Mouse (Mus musculus) thymus, postnatal 4 days (tissue): ENCODE measurements around the gene Crtc3.

ENCODE experiments used
- DNase-seq: peaks from one replicate; pipeline ENCODE4 v3.0.0; 2021

The Crtc3 gene

DNA sequence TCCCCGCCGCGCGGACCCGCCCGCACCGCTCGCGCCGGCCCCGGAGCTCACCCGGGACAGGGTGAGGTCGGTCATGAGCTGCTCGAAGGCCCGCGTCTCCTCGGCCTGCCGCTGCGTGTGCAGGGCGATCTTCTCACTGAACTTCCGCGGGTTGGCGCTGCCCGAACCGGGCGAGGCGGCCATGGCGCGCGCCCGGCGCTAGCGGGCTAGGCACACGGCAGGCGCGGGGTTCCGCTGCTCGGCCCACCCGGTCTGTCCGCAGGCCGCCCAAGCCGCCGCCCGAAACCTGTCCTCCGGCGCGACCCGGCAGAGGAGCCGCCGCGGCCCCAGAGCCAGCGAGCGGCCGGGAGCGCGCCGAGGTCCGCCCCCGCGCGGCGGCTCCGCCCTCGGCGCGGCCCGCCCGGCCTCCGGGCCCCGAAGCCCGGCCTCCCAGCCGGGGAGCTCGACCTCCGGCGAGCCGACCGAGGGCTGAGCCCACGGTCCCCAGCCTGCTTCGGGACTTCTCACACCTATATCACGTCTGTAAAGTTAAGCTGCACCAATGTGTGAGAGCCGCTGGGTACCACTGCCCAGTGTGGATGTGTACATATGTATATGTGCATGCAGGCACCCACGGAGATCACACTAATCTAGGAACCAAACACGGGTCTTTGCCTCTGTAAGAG is at the start of gene Crtc3:
TSS of gene Crtc3 (minus strand) at position 322 of the 665 bp plus-strand sequence.
- peak; percentile 77 for DNase-seq

DNA sequence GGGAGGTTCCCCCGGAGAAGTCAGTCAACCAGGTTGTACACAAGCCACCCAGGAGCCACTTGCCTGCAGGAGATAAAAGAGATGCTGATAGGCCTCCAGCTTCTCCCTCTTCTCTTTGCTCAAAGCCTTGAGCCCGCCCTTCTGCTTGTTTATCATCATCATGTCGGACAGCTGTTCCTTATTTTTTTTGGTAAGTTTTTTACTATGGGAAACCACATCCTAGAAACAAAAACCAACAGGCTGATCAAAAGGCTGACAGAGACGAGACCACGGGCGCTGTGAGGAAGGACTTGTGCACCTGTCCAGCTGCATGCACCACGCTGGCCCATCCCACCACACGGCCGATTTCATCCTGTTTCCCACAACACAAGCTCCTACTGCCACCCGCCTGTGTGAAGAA is 47.5 kb upstream of the Crtc3 start:
- no peak for DNase-seq

DNA sequence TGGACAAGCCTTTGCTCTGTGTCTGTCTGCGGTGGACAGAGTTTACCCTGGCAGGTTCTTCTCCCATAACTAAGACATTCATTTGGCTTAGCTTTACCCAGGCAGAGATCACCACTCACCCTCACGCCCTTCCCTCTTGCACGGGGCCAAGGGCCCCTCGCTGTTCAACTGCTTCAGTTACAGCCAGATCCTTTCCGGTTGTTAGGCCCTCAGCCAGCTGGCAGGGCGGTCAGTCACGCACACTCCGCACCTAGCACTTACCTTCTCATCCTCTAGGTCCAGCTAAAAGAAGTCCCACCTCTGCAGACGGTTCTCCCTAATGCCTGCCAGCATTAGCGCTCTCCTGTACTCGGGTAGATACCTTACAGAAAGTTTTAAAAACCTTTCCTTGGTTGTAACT is 44.3 kb upstream of the Crtc3 start:
- no peak for DNase-seq

DNA sequence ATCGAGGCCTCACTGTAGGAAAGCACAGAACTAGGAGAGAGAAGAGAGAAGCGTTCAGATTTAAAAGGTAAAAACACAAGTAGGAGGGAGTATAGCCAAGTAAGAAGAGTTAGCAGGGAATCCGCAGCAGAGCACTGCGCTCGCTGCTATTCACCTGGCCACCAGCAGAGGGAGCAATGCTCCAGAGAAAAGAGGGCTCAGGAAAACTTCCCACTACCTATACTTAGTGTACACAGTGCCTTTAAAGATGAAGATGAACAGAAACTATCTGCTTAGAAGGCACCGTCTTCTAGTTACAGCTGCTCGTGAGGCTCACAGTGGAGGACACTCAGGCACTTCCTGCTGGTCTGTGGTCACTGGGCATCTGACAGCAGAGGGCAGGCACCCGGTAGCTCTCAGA is 41.0 kb upstream of the Crtc3 start:
- peak; percentile 89 for DNase-seq

DNA sequence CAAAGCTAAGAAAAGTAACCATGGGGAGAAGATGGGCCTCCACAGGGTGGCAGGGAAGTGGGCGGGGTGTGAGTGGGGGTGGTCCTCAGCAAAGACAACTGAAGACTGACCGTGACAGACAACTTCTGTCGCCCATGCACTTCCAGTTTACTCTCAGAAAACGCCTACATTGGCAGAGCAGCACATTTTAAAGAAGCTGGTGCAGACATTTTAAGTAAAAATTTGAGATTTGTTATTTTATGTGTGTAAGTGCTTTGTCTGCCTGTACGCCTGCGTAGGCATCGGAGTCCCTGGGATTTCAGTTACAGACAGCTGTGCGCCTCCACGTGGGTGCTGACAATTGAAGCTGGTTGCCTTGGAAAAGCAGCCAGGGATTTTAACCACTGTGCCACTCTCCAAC is 32.4 kb upstream of the Crtc3 start:
- DNase-seq, result no peak

DNA sequence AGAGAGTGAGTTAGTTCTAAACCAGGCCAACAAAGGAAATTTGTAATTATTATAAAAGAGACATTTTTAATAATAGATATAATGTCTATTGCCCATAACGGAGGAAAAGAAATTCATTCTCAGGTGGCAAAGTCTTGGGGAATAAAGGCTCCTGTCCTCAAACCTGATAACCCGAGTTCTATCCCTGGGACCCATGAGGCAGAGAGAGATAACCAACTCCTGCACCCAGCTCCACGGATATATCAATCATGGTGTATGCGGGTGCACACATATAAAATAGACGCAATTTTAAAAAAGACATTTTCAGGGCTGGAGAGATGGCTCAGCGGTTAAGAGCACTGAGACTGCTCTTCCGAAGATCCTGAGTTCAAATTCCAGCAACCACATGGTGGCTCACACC is 30.9 kb upstream of the Crtc3 start:
- no peak for DNase-seq

DNA sequence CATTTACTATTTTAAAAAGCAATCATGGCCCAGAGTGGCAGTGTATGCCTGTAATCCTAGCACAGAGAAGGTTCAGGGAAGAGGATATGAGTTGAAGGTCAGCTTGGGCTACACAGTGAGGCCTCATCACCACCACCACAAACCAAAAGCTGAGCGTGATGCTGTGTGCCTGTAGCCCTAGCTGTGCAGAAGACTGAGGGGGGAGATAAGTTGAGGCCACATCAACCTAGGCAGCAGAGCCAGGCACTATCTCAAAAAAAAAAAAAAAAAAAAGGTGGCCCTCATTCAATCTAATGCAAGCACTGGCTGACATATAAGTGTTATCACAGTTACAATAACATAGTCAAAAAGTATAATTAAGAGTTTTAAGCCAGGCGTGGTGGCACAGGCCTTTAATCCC is 30.4 kb upstream of the Crtc3 start:
- DNase-seq, result no peak

DNA sequence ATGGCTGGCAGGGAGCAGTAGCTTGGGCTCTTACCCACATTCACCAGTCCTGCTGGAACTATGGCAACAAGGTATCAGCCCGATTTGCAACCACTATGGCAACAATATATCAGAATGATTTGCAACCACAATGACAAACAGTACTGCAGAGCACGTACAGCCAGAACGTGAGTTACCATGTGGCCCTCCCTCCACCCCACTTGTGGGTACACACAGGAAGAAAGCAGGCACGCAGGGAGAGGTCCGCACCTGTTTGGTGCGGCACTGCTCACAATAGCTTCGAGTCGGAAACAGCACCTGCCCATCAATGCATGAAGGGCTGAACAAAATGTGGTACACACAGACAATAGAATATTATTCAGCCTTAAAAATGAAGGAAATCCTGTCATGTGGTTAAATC is 29.8 kb upstream of the Crtc3 start:
- DNase-seq, result peak; percentile 70

DNA sequence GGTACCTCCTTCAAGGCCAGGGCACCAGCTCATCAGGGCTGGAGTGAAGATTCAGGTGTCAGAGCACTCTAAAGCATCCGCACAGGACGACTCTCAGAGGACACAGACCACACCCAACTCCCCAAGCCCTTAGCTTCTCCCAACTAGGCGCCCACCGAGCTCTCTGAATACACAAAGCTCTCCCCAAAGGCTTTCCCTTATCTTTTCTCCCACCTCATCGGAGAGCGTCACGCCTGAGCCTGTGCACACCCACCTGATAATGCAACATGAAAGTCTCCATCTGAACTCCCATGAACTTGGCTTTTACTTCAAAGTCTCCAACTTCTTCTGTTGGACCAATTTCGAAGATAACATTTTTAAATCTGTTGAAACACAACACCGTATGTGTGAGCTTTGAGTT is 28.1 kb upstream of the Crtc3 start:
- DNase-seq, result no peak

DNA sequence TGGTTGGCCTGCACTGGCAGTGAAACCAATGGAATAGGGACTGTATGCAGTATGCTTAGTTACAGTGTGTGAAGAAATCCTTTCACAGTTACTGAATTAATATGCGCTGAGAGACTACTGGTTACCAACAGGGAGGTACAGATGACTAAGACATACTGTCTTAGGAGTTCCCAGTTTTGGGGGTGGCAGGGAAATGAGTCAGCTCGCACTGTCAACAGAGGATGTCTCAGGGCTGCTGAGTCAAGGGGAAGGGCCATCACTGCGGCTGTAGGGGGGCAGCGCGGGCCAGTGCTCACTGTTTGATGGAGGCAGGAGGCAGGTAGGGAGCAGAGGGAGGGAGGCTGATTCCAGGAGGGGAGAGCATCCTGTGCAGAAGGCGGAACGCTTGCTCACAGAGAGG is 26.6 kb upstream of the Crtc3 start:
- DNase-seq, result no peak

DNA sequence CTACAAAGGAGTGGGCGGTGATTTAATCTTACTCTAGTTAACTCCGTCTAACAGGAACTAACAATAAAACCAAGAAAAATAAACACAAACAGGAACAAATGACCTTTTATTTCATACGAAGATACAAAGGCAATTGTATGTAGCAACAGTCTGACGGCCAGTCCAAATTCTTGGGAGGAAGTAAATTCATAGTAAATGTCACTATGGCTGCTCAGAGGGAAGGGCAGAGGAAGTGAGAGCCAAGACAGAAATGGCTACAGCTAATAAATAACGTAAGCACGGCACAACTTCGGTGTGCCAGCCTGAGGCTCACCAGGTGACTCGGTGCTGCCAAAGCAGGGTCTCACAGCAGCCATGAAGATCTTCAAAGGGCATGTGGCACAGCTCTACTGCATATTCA is 22.8 kb upstream of the Crtc3 start:
- no peak for DNase-seq

DNA sequence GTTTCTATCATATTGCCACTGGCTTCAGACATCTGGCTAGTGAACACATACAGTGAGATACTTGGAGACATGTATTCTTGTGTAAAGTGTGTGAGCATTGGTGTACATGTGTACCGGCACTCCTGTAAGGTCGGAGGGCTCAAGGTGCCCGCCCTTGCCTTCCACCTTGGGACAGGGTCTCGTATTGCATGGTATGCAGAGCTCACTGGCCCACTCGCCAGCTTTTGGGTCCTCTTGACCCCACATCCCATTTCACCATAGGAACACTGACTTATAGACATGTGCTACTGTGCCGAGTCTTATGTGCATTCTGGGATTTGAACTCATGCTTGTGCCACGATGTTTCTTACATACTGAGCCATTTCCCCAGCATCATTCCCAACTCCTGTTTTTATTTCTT is 21.7 kb upstream of the Crtc3 start:
- no peak for DNase-seq

DNA sequence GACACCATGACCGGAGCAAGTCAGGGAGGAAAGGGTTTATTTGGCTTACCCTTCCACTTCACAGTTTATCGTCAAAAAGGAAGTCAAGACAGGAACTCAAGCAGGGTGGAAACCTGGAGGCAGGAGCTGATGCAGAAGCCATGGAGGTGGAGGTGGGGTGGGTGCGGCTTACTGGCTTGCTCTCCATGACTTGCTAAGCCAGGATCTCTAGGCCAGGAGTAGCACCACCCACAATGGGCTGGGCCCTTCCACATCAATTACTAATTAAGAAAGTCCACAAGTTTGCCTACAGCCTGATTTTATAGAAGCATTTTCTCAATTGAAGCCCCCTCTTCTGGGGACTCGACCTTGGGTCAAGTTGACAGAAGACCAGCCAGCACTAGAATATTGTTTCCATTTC is 15.4 kb upstream of the Crtc3 start:
- no peak for DNase-seq

DNA sequence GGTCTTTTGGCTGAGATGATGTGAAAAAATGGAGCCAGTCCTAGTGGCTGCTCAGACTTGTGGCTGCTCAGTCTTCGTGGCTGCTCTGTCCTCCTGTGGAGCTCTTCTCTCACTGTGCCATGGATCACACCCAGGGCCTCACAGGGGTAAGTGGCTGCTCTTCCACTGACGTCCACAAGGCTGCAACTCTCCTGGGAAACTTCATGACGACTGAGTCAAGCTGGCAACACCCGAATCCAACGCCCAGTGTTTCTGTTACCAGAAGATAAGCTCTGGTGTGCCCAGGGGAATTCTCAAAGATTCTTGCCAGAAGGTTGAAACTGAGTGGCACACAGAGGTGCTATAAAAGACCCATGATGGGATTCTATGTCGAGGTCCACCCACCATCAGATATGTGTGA is 13.8 kb upstream of the Crtc3 start:
- no peak for DNase-seq

DNA sequence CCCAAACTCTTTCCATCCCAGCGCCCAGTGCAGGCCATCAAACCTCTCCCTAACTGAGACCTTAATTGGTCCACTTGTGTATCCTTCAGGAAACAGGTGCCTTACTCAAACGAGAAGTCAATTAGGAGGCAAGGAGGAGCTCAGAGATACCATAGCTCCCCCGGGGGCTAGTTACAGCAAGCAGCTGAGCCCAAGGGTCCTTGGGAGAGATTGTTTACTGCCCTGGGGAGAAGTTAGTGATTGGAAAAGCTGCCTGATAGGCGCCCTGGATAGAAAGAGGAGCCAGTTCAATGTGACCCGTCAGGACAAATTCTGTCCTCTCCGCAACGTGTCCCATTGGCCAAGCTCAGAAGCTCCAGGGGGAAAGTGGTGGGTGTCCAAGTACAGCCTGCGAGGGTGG is 11.0 kb upstream of the Crtc3 start:
- DNase-seq, result no peak

DNA sequence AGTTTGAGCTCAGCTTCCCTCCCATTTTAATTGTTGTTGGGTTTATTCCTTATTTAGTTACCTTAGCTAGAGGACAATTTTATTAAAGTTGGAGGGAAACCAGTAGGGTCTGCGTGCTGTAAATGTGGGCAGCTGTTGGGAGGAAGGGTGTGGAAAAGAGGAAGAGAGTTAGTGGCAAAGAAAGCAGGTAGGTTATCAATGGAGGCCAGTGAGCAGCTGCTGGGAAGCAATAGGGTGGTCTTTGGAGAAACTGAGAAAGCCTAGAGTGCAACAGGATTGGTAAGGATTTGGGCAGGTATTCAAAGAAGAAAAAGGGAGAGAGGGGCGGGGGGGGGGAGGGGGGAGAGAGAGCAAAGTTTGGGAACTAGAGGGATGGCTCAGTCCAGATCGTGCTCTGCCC is 10.3 kb upstream of the Crtc3 start:
- DNase-seq, result no peak

DNA sequence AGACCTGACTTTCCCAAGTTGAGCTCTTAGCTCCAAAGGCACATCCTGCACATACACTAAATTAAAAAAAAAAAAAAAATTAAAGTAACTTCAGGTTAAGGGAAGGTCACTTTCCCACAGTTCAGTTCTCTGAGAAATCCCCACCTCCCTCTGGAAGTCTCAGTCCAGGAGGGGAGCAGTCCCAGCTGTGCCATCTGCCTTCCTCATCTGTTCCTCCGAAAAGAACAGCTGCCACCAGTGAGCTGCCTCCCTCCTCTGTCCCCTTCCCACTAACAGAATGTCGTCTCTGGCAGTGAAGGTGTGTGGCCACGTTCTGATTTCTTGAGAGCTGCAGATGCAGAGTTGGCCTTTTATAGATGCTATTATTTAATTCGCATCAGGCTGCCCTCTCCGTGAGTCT is 9.2 kb upstream of the Crtc3 start:
- DNase-seq, result no peak

DNA sequence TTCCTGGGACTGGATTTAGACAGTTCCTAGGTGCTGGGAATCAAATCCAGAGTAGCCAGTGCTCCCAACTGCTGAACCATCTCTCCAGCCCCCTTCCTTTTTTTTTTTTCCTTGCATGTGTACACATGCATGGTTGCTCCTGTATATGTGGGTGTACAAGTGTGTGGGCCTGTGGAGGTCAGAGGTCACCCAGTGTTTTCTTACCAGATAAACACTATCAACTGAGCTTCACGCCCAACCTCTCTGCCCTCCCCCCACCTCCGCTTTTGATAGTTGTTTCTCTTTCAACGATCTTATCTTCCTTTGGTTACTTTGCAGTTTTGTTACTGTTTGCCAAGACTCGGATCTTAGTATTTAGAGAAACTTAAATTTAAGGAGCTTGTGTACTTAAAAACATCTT is 8.2 kb upstream of the Crtc3 start:
- DNase-seq, result peak; percentile 63

DNA sequence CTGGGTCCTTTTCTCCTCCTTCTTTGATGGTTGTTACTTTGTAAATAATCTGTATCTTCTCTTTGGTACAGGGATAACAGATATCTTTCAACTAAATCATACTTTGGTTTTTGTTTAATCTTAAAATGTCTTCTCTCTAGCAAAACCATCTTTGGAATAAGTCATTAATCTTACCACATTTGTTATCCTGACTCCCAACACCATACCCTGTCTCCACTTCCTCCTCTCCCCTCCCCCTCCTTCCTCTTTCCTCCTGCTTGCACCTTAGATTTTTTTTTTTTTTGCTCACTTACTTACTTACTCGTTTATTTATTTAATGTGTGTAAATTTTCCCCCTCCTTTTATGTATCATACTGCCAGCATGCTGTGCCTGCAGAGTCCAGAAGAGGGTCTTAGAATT is 7.7 kb upstream of the Crtc3 start:
- DNase-seq, result no peak

DNA sequence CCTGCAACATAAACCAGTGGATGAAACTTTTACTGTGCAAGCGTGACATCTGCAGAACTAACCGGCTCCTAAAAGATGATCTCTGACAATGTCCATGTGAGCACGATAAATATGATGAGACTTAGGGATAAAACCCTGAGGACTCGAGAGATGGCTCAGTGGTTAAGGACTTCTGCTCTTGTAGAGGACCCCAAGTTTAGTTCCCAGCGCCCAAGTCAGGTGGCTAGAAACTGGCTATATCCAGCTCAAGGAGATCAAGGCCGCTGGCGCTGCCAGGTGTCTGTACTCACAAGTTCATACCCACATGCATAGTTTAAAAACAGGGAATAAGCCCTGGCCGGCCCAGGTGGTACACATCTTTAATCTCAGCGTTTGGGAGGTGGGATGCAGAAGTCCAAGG is 3.8 kb upstream of the Crtc3 start:
- no peak for DNase-seq

DNA sequence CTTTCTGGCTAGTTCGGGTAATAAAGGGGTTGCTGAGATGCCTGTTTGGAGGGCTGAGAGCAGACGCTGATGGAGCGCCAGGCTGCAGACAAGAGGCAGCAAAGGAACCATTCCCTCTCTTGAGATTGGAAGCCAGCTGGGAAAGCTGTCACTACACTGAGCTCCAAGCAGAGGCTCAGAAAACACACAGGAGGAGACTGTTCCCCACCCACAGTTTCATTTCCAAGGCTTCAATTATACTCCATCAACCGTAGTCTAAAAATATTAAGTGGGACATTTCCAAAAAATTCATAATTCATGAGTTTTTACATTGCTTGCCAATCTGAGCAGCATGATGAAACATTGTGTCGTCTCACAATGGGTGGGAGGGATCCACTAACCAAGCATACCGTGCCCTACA is 2.5 kb upstream of the Crtc3 start:
- DNase-seq, result no peak

DNA sequence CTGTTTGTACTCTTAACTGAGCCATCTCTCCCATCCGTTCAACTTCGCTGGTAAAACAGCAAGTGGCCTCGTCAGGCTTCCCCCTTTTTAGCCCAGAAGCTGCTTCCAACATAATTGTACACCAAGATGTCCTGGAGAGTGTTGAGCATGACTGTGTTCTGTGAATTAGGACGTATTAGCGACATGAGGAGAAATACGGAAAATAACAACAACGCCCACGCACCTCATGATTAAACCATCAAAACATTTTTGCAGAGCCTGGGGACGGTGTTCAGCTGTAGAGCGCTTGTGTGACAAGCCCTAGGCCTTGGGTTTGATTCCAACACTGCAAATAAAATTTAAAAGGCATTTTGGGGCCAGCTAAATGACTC is 529 bp upstream of the Crtc3 start:
- DNase-seq, result no peak

DNA sequence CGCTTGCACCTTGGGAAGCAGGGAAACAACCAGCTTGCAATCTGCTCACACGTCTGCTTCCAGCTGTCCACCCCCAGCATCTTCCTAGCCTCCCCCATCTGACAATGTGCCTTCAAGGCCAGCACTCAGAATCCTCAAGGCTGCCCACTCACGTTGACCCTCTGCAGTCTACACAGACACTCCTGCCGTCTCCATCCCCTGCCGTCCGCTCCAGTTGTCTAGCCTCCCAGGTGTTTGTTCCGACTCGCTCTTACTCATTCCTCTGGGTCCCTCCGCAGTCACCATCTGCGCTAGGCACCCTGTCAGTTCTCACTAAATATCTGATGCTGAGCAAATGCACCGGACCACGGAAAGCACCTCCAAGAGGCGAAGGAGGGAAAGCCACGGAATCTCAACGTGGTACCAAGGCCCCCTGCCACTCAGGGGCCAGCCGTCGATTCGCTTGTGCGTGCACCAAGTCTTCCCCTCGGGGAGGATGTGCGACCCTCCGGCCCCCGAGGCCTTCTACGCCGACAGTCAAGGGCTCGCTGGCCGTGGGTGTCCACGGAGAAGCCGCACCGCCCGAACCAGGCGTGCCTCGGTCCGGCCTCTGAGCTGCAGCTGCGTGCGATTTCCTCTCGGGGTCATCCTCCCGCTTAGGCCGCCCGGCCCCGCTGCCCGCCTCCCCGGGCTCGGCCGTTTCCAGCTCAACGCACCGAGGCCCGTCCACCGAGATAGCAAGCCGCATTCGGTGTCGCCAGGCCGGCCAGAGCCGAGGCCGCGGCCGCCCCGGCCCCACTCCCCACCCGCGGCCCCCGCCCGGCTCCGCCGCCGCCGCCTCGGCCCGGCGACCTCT is 739 bp downstream of the Crtc3 start:
- peak; percentile 67 for DNase-seq

DNA sequence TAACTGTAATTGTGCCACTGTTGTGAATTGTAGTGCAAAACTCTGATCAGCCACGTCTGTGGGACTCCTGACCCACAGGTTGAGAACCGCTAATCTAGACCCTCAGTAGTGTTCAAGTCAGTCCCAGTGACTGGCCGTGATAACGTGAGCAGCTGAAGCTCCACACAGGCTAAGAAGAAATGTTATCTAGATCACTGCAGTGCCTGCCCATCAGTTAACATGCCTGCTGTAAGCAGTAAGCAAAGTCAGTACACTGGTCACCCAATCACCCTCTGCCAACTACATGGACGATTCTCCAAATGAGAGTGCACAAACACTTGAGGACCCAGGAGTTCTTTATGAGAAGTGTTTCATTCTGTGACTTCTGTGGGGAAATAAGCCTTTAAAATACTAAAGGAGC is 3.0 kb downstream of the Crtc3 start:
- no peak for DNase-seq

DNA sequence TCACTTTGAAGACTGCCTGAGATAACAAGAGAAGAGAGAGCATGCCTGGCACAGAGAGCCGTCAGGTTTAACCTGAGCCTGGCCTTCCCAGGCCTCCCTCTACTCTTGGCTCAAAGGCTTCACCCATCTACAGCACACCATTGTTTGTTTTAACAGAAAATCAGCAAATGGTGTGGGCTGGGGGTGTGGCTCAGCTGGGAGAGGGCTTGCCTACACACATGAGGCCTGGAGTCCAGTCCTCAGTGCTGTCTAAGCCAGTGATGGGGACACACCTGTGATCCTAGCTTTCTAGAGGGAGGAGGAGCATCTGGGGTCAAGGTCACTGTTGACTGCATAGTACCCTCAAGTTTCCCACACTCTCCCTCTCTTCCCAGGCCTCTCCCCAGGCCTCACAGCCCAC is 6.0 kb downstream of the Crtc3 start:
- DNase-seq, result no peak
